Mouse (Mus musculus) ovary, adult 10 weeks (tissue): ENCODE data around the gene Adam3. TPM values are rescaled to one million over a fixed set of nuclear protein-coding genes. Genes with fewer than 3 reads are reported as not detected.

ENCODE experiments used
- polyA plus RNA-seq: library from polyadenylated mRNA; stranded (reverse); fragments of 350-450 nt; fragmentation: Illumina TruSeq; extraction: RNeasy Lipid Tissue Mini Kit (QIAGEN cat#74804); gene quantifications from one replicate; pipeline ENCODE4 v1.2.3, GENCODE M21; 2014

The Adam3 gene
- 0.17 TPM for polyA plus RNA-seq

GRCm38 (mm10) chr8:24725630-24726029 lies at the start of gene Adam3:
Adam3 (minus strand) TSS chr8:24725852.

Other genes with a start within 250 kb of the Adam3 start
- 6.3 TPM for gene Adam5, start 98.5 kb upstream of the Adam3 start, polyA plus RNA-seq